Mouse (Mus musculus): Measurements from ENCODE around the gene Pdlim1. TPM values are rescaled to one million over a fixed set of nuclear protein-coding genes. Genes with fewer than 3 reads are reported as not detected.
"Not testable (repeated sequence)": the region's sequence is repeated elsewhere in the genome, so short reads cannot be mapped to it uniquely, and the experiment has no call there.

Gene Pdlim1
- polyA plus RNA-seq, 1 experiment from 2014 or later: 262 TPM

GRCm38 (mm10) chr19:40226516-40227151 lies 45.0 kb downstream of the Pdlim1 start:
- Histone ChIP-seq H3K27me3 (ENCODE audit: insufficient read depth, poor library complexity, severe bottlenecking) (no peaks in the 10 kb centered on the region), H3K4me3 (no peak overlapping the region), H3K9me3 (no peaks in the 10 kb centered on the region), H3K27ac (no peak overlapping the region), H3K4me1 (no peaks in the 10 kb centered on the region), H3K36me3 (peaks cover 68% of the 10 kb centered on the region)
- DNase-seq (ENCODE audit: low spot score): no peak
- 82% methylated on average over 12 of the region's 12 CpGs for WGBS

GRCm38 (mm10) chr19:40225761-40226110 lies 45.9 kb downstream of the Pdlim1 start:
- Histone ChIP-seq H3K36me3 (peaks cover 68% of the 10 kb centered on the region), H3K9me3 (no peaks in the 10 kb centered on the region), H3K27me3 (ENCODE audit: insufficient read depth, poor library complexity, severe bottlenecking) (no peaks in the 10 kb centered on the region), H3K4me3 (no peak overlapping the region), H3K27ac (no peak overlapping the region), H3K4me1 (no peaks in the 10 kb centered on the region)
- no peak for DNase-seq (ENCODE audit: low spot score)
- 69% methylated on average over 5 of the region's 5 CpGs for WGBS

- H3K4me1 ChIP-seq: no peaks in the 10 kb centered on the region
- H3K4me3 ChIP-seq: no peak overlapping the region
- WGBS: 71% methylated on average over 5 of the region's 5 CpGs
- H3K36me3 ChIP-seq: peaks cover 64% of the 10 kb centered on the region
- no peak overlapping the region for H3K27ac ChIP-seq
- no peaks in the 10 kb centered on the region for H3K9me3 ChIP-seq
- no peak for DNase-seq (ENCODE audit: low spot score)
- no peaks in the 10 kb centered on the region for H3K27me3 ChIP-seq (ENCODE audit: insufficient read depth, poor library complexity, severe bottlenecking)
These were observed 46.4 kb downstream of the Pdlim1 start for GRCm38 (mm10) chr19:40225102-40225760.

GRCm38 (mm10) chr19:40222307-40222706 lies 49.3 kb downstream of the Pdlim1 start:
- not testable (repeated sequence) for H3K27me3 ChIP-seq (ENCODE audit: insufficient read depth, poor library complexity, severe bottlenecking); H3K27ac ChIP-seq; DNase-seq (ENCODE audit: low spot score); H3K4me1 ChIP-seq; H3K9me3 ChIP-seq; H3K4me3 ChIP-seq
- WGBS: 96% methylated on average over 9 of the region's 9 CpGs
- peaks cover 36% of the 10 kb centered on the region for H3K36me3 ChIP-seq

- Histone ChIP-seq H3K27ac (no peak overlapping the region), H3K9me3 (no peaks in the 10 kb centered on the region), H3K36me3 (peaks cover 35% of the 10 kb centered on the region), H3K4me1 (no peaks in the 10 kb centered on the region), H3K27me3 (ENCODE audit: insufficient read depth, poor library complexity, severe bottlenecking) (no peaks in the 10 kb centered on the region), H3K4me3 (no peak overlapping the region)
- no peak for DNase-seq (ENCODE audit: low spot score)
- 73% methylated on average over 5 of the region's 5 CpGs for WGBS
These were observed 50.8 kb downstream of the Pdlim1 start for GRCm38 (mm10) chr19:40220878-40221277.

- not testable (repeated sequence) for H3K27ac ChIP-seq; H3K4me1 ChIP-seq; H3K36me3 ChIP-seq; H3K4me3 ChIP-seq; H3K9me3 ChIP-seq; DNase-seq (ENCODE audit: low spot score); H3K27me3 ChIP-seq (ENCODE audit: insufficient read depth, poor library complexity, severe bottlenecking)
- WGBS: 76% methylated on average over 4 of the region's 4 CpGs
These were observed 68.7 kb downstream of the Pdlim1 start for GRCm38 (mm10) chr19:40202947-40203346.

- 87% methylated on average over 10 of the region's 10 CpGs for WGBS
- Histone ChIP-seq H3K4me1 (no peaks in the 10 kb centered on the region), H3K4me3 (no peak overlapping the region), H3K36me3 (no peaks in the 10 kb centered on the region), H3K27me3 (ENCODE audit: insufficient read depth, poor library complexity, severe bottlenecking) (no peaks in the 10 kb centered on the region), H3K27ac (no peak overlapping the region), H3K9me3 (no peaks in the 10 kb centered on the region)
- no peak for DNase-seq (ENCODE audit: low spot score)
These were observed 81.0 kb downstream of the Pdlim1 start for GRCm38 (mm10) chr19:40190596-40190995.

- H3K27me3 ChIP-seq (ENCODE audit: insufficient read depth, poor library complexity, severe bottlenecking): no peaks in the 10 kb centered on the region
- no peaks in the 10 kb centered on the region for H3K9me3 ChIP-seq
- H3K4me3 ChIP-seq: no peak within 1 kb of the TSS
- H3K36me3 ChIP-seq: no peaks in the 10 kb centered on the region
- 68% methylated on average over 5 of the region's 5 CpGs for WGBS
- no peaks in the 10 kb centered on the region for H3K4me1 ChIP-seq
- H3K27ac ChIP-seq: no peak within 1 kb of the TSS
- no peak for DNase-seq (ENCODE audit: low spot score)
These were observed 84.5 kb downstream of the Pdlim1 start, which contains the start of gene Cyp2c70 for GRCm38 (mm10) chr19:40187160-40187559. TSS of gene Cyp2c70 (minus strand) at chr19:40187333.

GRCm38 (mm10) chr19:40183600-40183999 lies 88.0 kb downstream of the Pdlim1 start:
- Histone ChIP-seq H3K27me3 (ENCODE audit: insufficient read depth, poor library complexity, severe bottlenecking) (no peaks in the 10 kb centered on the region), H3K27ac (no peak overlapping the region), H3K4me1 (no peaks in the 10 kb centered on the region), H3K36me3 (no peaks in the 10 kb centered on the region), H3K9me3 (no peaks in the 10 kb centered on the region), H3K4me3 (no peak overlapping the region)
- DNase-seq (ENCODE audit: low spot score): no peak
- 87% methylated on average over 5 of the region's 5 CpGs for WGBS

- H3K36me3 ChIP-seq: no peaks in the 10 kb centered on the region
- no peaks in the 10 kb centered on the region for H3K4me1 ChIP-seq
- WGBS: 62% methylated on average over 4 of the region's 4 CpGs
- DNase-seq (ENCODE audit: low spot score): no peak
- no peak overlapping the region for H3K27ac ChIP-seq
- no peaks in the 10 kb centered on the region for H3K9me3 ChIP-seq
- H3K27me3 ChIP-seq (ENCODE audit: insufficient read depth, poor library complexity, severe bottlenecking): no peaks in the 10 kb centered on the region
- no peak overlapping the region for H3K4me3 ChIP-seq
These were observed 93.3 kb downstream of the Pdlim1 start for GRCm38 (mm10) chr19:40178311-40178710.

Other genes starting within 250 kb of the Pdlim1 start
- not detected in 2 replicates for gene Cyp2c54, start 198.0 kb downstream of the Pdlim1 start, polyA plus RNA-seq (2016; fragmentation: Nextera tagmentation; extraction: Ambion mirVana)
- not detected in 2 replicates for gene Cyp2c50, start 182.2 kb downstream of the Pdlim1 start, polyA plus RNA-seq (2016; fragmentation: Nextera tagmentation; extraction: Ambion mirVana)
- gene Cyp2c70, start 84.5 kb downstream of the Pdlim1 start, polyA plus RNA-seq (2016; fragmentation: Nextera tagmentation; extraction: Ambion mirVana): 0.98 TPM in 1 of 2 replicates, not detected in the other
- gene Sorbs1, start 241.9 kb upstream of the Pdlim1 start, polyA plus RNA-seq (2016; fragmentation: Nextera tagmentation; extraction: Ambion mirVana): 71.2 and 98.1 TPM in 2 replicates